Mouse (Mus musculus): Measurements from ENCODE around the gene Alkbh1.
"Not testable (repeated sequence)": the region's sequence is repeated elsewhere in the genome, so short reads cannot be mapped to it uniquely, and the experiment has no call there.

GRCm38 (mm10) chr12:87488683-87489082 lies 44.9 kb upstream of the Alkbh1 start:
- TF ChIP-seq CTCF (IDR thresholded peaks at IDR 0.05; ENCODE audit: insufficient read depth, low read length); POLR2A (IDR thresholded peaks at IDR 0.05; ENCODE audit: borderline replicate concordance, extremely low read depth, low read depth, low read length): not testable (repeated sequence)
